Mouse (Mus musculus): ENCODE results near the gene Samd5. TPM values are rescaled to one million over a fixed set of nuclear protein-coding genes. Genes with fewer than 3 reads are reported as not detected.

Gene Samd5
- total RNA-seq, 1 experiment = 1.2 TPM

DNA sequence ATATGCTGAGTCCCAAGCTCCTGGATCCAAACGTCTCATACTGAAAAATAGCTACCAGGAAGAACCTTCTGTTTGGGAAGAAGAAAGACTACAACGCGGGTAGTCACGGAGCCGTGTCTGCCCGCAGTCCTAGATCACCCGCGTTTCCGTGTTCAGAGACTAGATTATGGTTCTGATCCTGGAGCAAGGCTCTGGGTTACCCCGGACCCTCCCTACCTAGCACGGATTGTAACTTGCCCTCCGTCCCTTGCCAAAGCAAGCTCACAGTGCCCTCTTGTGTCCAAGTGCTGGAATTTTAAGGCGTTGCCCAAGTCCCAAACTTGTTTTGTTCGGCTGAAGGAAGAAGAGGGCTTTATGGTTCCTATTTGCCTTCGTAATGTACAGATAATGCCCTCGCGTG is 1.9 kb upstream of the Samd5 start:
- DNase-seq (ENCODE audit: low read depth, low spot score) = peak; percentile 69
- no peak overlapping the region for H3K9ac ChIP-seq (ENCODE audit: insufficient read depth, low read depth, low read length, poor library complexity, severe bottlenecking)
- no peaks in the 10 kb centered on the region for H3K9me3 ChIP-seq (ENCODE audit: control insufficient read depth, insufficient read depth, low read depth, low read length)
- H3K4me1 ChIP-seq (ENCODE audit: control insufficient read depth in 2 of 2, insufficient read depth in 2 of 2, low read length in 2 of 2, poor library complexity in 1 of 2) = no peaks in the 10 kb centered on the region; a peak in 1 of 4 replicates
- no peak overlapping the region for H3K4me3 ChIP-seq (ENCODE audit: insufficient read depth in 1 of 2, low read depth in 1 of 2, low read length in 2 of 2, poor library complexity in 1 of 2, severe bottlenecking in 1 of 2)
- in situ Hi-C loops (cut with MboI; ENCODE audit: low sequenced_read_pairs in 2 of 2, unreplicated experiment in 2 of 2) = no loop called here
- no peaks in the 10 kb centered on the region for H3K36me3 ChIP-seq (ENCODE audit: control insufficient read depth, insufficient read depth, low read length, poor library complexity, severe bottlenecking)
- TF ChIP-seq MAFK (IDR thresholded peaks at IDR 0.05; ENCODE audit: insufficient read depth, low read depth, low read length) (no peak), CHD2 (IDR thresholded peaks at IDR 0.05; ENCODE audit: low read depth, low read length) (no peak), ZC3H11A (IDR thresholded peaks at IDR 0.05; ENCODE audit: borderline replicate concordance, low read depth, low read length) (peak; percentile 98), HCFC1 (IDR thresholded peaks at IDR 0.05; ENCODE audit: borderline replicate concordance, insufficient read depth, low read length) (no peak)
- H3K27ac ChIP-seq (ENCODE audit: insufficient read depth, low read depth, low read length, poor library complexity, severe bottlenecking) = no peak overlapping the region

DNA sequence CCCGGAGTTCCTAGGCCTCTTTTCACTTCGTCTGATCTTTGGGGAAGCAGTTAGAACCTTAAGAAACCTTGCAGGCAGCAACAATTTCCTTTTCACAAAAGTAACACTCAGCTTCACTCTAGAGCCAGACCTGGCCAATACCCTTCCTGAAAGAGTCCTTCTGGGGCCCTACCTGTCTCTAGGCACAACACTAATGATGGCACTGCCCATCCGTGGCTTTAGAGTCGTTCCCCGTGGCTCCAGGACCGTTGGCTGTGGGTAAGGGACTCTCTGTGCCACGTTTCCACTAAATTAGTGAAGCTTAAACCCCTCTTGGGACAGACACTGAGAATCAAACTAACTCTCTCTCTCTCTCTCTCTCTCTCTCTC is 1.4 kb upstream of the Samd5 start:
- in situ Hi-C loops (cut with MboI; ENCODE audit: low sequenced_read_pairs in 2 of 2, unreplicated experiment in 2 of 2) = no loop called here
- Histone ChIP-seq H3K27ac (ENCODE audit: insufficient read depth, low read depth, low read length, poor library complexity, severe bottlenecking) (no peak overlapping the region), H3K9me3 (ENCODE audit: control insufficient read depth, insufficient read depth, low read depth, low read length) (no peaks in the 10 kb centered on the region), H3K4me1 (ENCODE audit: control insufficient read depth in 2 of 2, insufficient read depth in 2 of 2, low read length in 2 of 2, poor library complexity in 1 of 2) (no peaks in the 10 kb centered on the region; a peak in 1 of 4 replicates), H3K9ac (ENCODE audit: insufficient read depth, low read depth, low read length, poor library complexity, severe bottlenecking) (no peak overlapping the region), H3K4me3 (ENCODE audit: insufficient read depth in 1 of 2, low read depth in 1 of 2, low read length in 2 of 2, poor library complexity in 1 of 2, severe bottlenecking in 1 of 2) (no peak overlapping the region), H3K36me3 (ENCODE audit: control insufficient read depth, insufficient read depth, low read length, poor library complexity, severe bottlenecking) (no peaks in the 10 kb centered on the region)
- TF ChIP-seq CHD2 (IDR thresholded peaks at IDR 0.05; ENCODE audit: low read depth, low read length) (no peak), ZNF384 (IDR thresholded peaks at IDR 0.05; ENCODE audit: low read depth, low read length) (no peak)
- no peak for DNase-seq (ENCODE audit: low read depth, low spot score)

DNA sequence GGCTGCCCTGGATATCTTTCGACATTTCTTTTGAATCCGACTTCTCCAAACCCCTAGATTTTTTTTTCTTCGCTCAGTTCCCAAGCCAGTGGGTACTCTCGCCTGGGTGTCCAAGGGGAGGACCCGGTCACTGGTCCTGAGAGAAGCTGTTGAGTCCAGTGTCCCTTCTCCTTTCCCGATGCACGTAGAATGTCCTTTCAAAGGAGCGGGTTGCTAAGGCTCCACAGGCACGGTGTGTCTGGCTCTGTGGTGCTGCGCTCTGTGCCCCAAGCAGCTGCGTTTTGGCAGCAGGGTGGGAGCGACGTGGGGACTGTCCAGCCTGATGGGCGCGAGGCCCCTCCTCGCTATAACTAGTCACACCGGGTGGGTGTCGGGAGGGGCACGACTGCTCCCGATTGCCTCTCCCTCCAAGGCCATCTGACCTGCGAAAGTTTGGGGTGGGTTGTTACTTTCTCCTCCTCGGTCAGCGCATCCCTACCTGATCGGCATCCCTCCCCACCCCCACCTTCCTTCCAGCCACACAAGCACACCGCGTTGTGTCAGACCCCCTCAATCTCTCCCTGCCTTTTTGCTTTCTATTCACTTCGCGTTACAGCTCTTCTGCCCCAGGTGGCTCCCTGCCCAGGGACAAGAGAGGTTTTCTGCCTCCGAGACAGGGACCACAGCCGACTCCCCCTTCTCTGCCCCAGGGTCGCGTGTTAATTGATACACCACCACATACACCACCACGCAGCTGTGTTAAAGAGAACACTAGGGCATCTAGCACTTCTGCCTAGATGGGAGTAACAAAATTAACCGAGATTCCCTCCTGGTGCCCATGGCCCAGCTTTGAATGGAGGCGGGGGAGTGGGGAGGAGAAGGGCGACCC is 776 bp upstream of the Samd5 start:
- TF ChIP-seq ZNF384 (IDR thresholded peaks at IDR 0.05; ENCODE audit: low read depth, low read length) (no peak), CHD2 (IDR thresholded peaks at IDR 0.05; ENCODE audit: low read depth, low read length) (no peak), MAFK (IDR thresholded peaks at IDR 0.05; ENCODE audit: insufficient read depth, low read depth, low read length) (no peak), ZC3H11A (IDR thresholded peaks at IDR 0.05; ENCODE audit: borderline replicate concordance, low read depth, low read length) (no peak), HCFC1 (IDR thresholded peaks at IDR 0.05; ENCODE audit: borderline replicate concordance, insufficient read depth, low read length) (no peak)
- no peaks in the 10 kb centered on the region; a peak in 1 of 4 replicates for H3K4me1 ChIP-seq (ENCODE audit: control insufficient read depth in 2 of 2, insufficient read depth in 2 of 2, low read length in 2 of 2, poor library complexity in 1 of 2)
- peak overlapping the region; percentile 40; the same call in 1 of the 2 replicates for H3K9ac ChIP-seq (ENCODE audit: insufficient read depth, low read depth, low read length, poor library complexity, severe bottlenecking)
- no peak for DNase-seq (ENCODE audit: low read depth, low spot score)
- no peaks in the 10 kb centered on the region for H3K9me3 ChIP-seq (ENCODE audit: control insufficient read depth, insufficient read depth, low read depth, low read length)
- no peak overlapping the region for H3K27ac ChIP-seq (ENCODE audit: insufficient read depth, low read depth, low read length, poor library complexity, severe bottlenecking)
- in situ Hi-C loops (cut with MboI; ENCODE audit: low sequenced_read_pairs in 2 of 2, unreplicated experiment in 2 of 2) = no loop called here
- H3K36me3 ChIP-seq (ENCODE audit: control insufficient read depth, insufficient read depth, low read length, poor library complexity, severe bottlenecking) = no peaks in the 10 kb centered on the region
- peak overlapping the region; percentile 60 to 69 for H3K4me3 ChIP-seq (ENCODE audit: insufficient read depth in 1 of 2, low read depth in 1 of 2, low read length in 2 of 2, poor library complexity in 1 of 2, severe bottlenecking in 1 of 2)

DNA sequence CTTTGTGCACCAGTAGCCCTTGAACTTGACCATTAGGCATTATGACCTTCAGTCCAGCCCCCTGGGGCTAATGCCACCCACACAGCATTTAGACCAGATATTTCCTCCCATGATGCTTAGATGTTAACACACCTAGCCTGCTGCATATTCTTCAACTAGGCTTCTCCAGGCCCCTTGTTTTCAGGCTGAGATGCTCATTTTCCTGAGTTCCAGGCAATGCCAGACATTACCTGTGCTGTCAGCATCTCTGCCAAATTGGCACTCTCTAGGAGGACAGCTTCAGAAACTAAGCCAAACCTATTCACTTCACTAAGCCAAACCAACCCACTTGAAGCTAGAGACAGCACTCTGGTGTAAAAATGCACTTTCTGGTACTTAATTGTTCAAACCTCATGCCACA is 1.7 kb downstream of the Samd5 start:
- H3K4me3 ChIP-seq (ENCODE audit: insufficient read depth in 1 of 2, low read depth in 1 of 2, low read length in 2 of 2, poor library complexity in 1 of 2, severe bottlenecking in 1 of 2) = no peak overlapping the region
- no peak overlapping the region for H3K27ac ChIP-seq (ENCODE audit: insufficient read depth, low read depth, low read length, poor library complexity, severe bottlenecking)
- H3K4me1 ChIP-seq (ENCODE audit: control insufficient read depth in 2 of 2, insufficient read depth in 2 of 2, low read length in 2 of 2, poor library complexity in 1 of 2) = no peaks in the 10 kb centered on the region; a peak in 1 of 4 replicates
- no peak for DNase-seq (ENCODE audit: low read depth, low spot score)
- H3K36me3 ChIP-seq (ENCODE audit: control insufficient read depth, insufficient read depth, low read length, poor library complexity, severe bottlenecking) = no peaks in the 10 kb centered on the region
- no peak overlapping the region for H3K9ac ChIP-seq (ENCODE audit: insufficient read depth, low read depth, low read length, poor library complexity, severe bottlenecking)
- TF ChIP-seq HCFC1 (IDR thresholded peaks at IDR 0.05; ENCODE audit: borderline replicate concordance, insufficient read depth, low read length) = no peak
- TF ChIP-seq CHD2 (IDR thresholded peaks at IDR 0.05; ENCODE audit: low read depth, low read length) = no peak
- in situ Hi-C loops (cut with MboI; ENCODE audit: low sequenced_read_pairs in 2 of 2, unreplicated experiment in 2 of 2) = no loop called here
- no peaks in the 10 kb centered on the region for H3K9me3 ChIP-seq (ENCODE audit: control insufficient read depth, insufficient read depth, low read depth, low read length)

DNA sequence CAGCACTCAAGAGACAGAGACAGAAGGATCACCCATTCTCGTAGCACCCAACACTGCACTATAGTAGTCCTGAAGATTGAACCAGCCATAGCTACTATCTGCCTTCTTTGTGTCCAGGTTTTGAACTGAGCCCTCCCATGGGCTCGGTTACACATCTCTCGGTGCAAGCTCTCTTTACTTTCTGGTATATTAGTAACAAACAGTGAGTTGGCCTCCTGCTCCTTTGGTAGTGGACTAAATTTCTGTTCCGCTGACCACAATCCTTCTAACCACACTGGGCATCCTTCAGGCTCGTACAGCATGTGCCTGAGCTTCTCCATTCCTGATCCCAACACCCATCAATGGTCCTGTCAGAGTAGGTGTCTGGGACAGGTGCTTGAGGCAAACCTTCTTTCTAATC is 2.3 kb downstream of the Samd5 start:
- no peak for TF ChIP-seq HCFC1 (IDR thresholded peaks at IDR 0.05; ENCODE audit: borderline replicate concordance, insufficient read depth, low read length)
- no peak for TF ChIP-seq MAFK (IDR thresholded peaks at IDR 0.05; ENCODE audit: insufficient read depth, low read depth, low read length)
- no peak for TF ChIP-seq CHD2 (IDR thresholded peaks at IDR 0.05; ENCODE audit: low read depth, low read length)
- no peak for TF ChIP-seq ZNF384 (IDR thresholded peaks at IDR 0.05; ENCODE audit: low read depth, low read length)
- TF ChIP-seq ZC3H11A (IDR thresholded peaks at IDR 0.05; ENCODE audit: borderline replicate concordance, low read depth, low read length) = no peak
- Histone ChIP-seq H3K4me3 (ENCODE audit: insufficient read depth in 1 of 2, low read depth in 1 of 2, low read length in 2 of 2, poor library complexity in 1 of 2, severe bottlenecking in 1 of 2) (no peak overlapping the region), H3K27ac (ENCODE audit: insufficient read depth, low read depth, low read length, poor library complexity, severe bottlenecking) (no peak overlapping the region), H3K36me3 (ENCODE audit: control insufficient read depth, insufficient read depth, low read length, poor library complexity, severe bottlenecking) (no peaks in the 10 kb centered on the region), H3K9ac (ENCODE audit: insufficient read depth, low read depth, low read length, poor library complexity, severe bottlenecking) (no peak overlapping the region), H3K4me1 (ENCODE audit: control insufficient read depth in 2 of 2, insufficient read depth in 2 of 2, low read length in 2 of 2, poor library complexity in 1 of 2) (no peaks in the 10 kb centered on the region; a peak in 1 of 4 replicates), H3K9me3 (ENCODE audit: control insufficient read depth, insufficient read depth, low read depth, low read length) (no peaks in the 10 kb centered on the region)
- in situ Hi-C loops (cut with MboI; ENCODE audit: low sequenced_read_pairs in 2 of 2, unreplicated experiment in 2 of 2) = no loop called here
- no peak for DNase-seq (ENCODE audit: low read depth, low spot score)
